10 mouse cellular contexts compared by ENCODE assay signal in the genomic region with DNA sequence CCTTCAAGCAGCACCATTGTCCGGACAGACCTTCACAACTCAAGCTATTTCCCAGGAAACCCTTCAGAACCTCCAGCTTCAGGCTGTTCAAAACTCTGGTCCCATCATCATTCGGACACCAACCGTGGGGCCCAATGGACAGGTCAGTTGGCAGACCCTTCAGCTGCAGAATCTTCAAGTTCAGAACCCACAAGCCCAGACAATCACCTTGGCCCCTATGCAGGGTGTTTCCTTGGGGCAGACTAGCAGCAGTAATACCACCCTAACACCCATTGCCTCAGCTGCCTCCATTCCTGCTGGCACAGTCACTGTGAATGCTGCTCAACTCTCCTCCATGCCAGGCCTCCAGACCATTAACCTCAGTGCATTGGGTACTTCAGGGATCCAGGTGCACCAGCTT. TPM values are rescaled to one million over a fixed set of nuclear protein-coding genes. Genes with fewer than 3 reads are reported as not detected.
DNase-seq lines count a peak whose midpoint lies in the region; ATAC-seq and TF ChIP-seq lines count a peak whose summit lies in the region.
"Had no signal": no experiment of that assay in that cellular context is flagged by ENCODE, and none has a peak within 500 bp of the region (broad histone marks: within the 10 kb centered on the region; RNA-seq: fewer than 3 reads in every experiment).

No protein-coding gene starts in this region.

- H3K27me3 ChIP-seq in megakaryocyte, embryonic 14.5 days (replicated peaks), result no peaks in the 10 kb centered on the region
- H3K27me3 ChIP-seq in intestine, postnatal 0 days (replicated peaks; ENCODE audit: control insufficient read depth, insufficient read depth, low read length), result no peaks in the 10 kb centered on the region
- no peaks in the 10 kb centered on the region for H3K27me3 ChIP-seq in neural tube, embryonic 13.5 days

- WGBS in intestine, postnatal 0 days, result 83% methylated on average over 3 of the region's 3 CpGs
- WGBS in neural tube, embryonic 13.5 days, result 94% methylated on average over 3 of the region's 3 CpGs

- intact Hi-C loops in gastrocnemius, adult 2 months (cut with DNase I), result no loop called here
- intact Hi-C loops in left cerebral cortex, adult 2 months (cut with DNase I), result loop anchor here (5.0 kb wide), 1 partner anchor 108 kb away; a partner anchor contains a TSS

- peaks cover 66% of the 10 kb centered on the region for H3K36me3 ChIP-seq in megakaryocyte, embryonic 14.5 days (replicated peaks; ENCODE audit: low read length)
- H3K36me3 ChIP-seq in intestine, postnatal 0 days (ENCODE audit: control insufficient read depth, insufficient read depth), result peaks cover 33% of the 10 kb centered on the region
- peaks cover 55% of the 10 kb centered on the region for H3K36me3 ChIP-seq in neural tube, embryonic 13.5 days

- no peak for ATAC-seq in megakaryocyte, adult 5-6 weeks (ENCODE audit: poor library complexity, severe bottlenecking)
- ATAC-seq in intestine, postnatal 0 days, result no peak
- ATAC-seq in neural tube, embryonic 13.5 days (ENCODE audit: low read depth), result no peak

- DNase-seq in gastrocnemius, adult 2 months, result no peak
- no peak for DNase-seq in gastrocnemius, postnatal 10 days
- no peak for DNase-seq in ovary, postnatal 10 days (ENCODE audit: low spot score)
- no peak for DNase-seq in left cerebral cortex, adult 2 months (ENCODE audit: extremely low spot score in 1 of 2, low spot score in 2 of 2)
- DNase-seq: kidney, adult 18-20 months had no signal

- peaks cover 66% of the 10 kb centered on the region for H3K4me1 ChIP-seq in megakaryocyte, embryonic 14.5 days
- H3K4me1 ChIP-seq in intestine, postnatal 0 days (replicated peaks; ENCODE audit: control insufficient read depth, insufficient read depth, low read length), result no peaks in the 10 kb centered on the region
- peaks cover 55% of the 10 kb centered on the region for H3K4me1 ChIP-seq in neural tube, embryonic 13.5 days (replicated peaks)

- peak overlapping the region; percentile 49 for H3K4me3 ChIP-seq in gastrocnemius, adult 2 months
- H3K4me3 ChIP-seq in megakaryocyte, embryonic 14.5 days (replicated peaks), result peak overlapping the region; percentile 81
- no peak overlapping the region for H3K4me3 ChIP-seq in intestine, postnatal 0 days (ENCODE audit: low read depth, low read length)
- no peak overlapping the region for H3K4me3 ChIP-seq in neural tube, embryonic 13.5 days
- H3K4me3 ChIP-seq in left cerebral cortex, adult 2 months, result no peak overlapping the region

- H3K4me2 ChIP-seq in intestine, postnatal 0 days (replicated peaks; ENCODE audit: low read depth), result 0 out of 2 replicates have a peak overlapping the region, but pooled peaks have one; percentile 9
- H3K4me2 ChIP-seq in neural tube, embryonic 13.5 days, result peak overlapping the region; percentile 33

- no peaks in the 10 kb centered on the region for H3K9me3 ChIP-seq in megakaryocyte, embryonic 14.5 days
- H3K9me3 ChIP-seq in intestine, postnatal 0 days (ENCODE audit: control insufficient read depth), result no peaks in the 10 kb centered on the region
- no peaks in the 10 kb centered on the region for H3K9me3 ChIP-seq in neural tube, embryonic 13.5 days

- TF ChIP-seq CTCF in gastrocnemius, adult 2 months (IDR thresholded peaks at IDR 0.05), result no peak
- TF ChIP-seq CTCF in intestine, postnatal 0 days (IDR thresholded peaks at IDR 0.05; ENCODE audit: low read depth), result no peak
- TF ChIP-seq CTCF in left cerebral cortex, adult 2 months (IDR thresholded peaks at IDR 0.05), result no peak

- H3K27ac ChIP-seq in gastrocnemius, adult 2 months, result peak overlapping the region; percentile 54
- H3K27ac ChIP-seq in intestine, postnatal 0 days (ENCODE audit: low read depth, low read length), result peak overlapping the region; percentile 11; the same call in 1 of the 2 replicates
- no peak overlapping the region for H3K27ac ChIP-seq in neural tube, embryonic 13.5 days (replicated peaks)
- no peak overlapping the region for H3K27ac ChIP-seq in left cerebral cortex, adult 2 months

- no peak overlapping the region for H3K9ac ChIP-seq in intestine, postnatal 0 days (ENCODE audit: low read depth, low read length)
- no peak overlapping the region for H3K9ac ChIP-seq in neural tube, embryonic 13.5 days

RNA-seq across cellular contexts. Expression of a gene that starts 3.3 kb away (rescaled TPM):
- 10 to 100 TPM; 23.0 to 25.1 TPM for total RNA-seq in gastrocnemius, adult 2 months (2021)
- total RNA-seq in gastrocnemius, postnatal 10 days (2021), result 10 to 100 TPM; 32.9 to 43.2 TPM
- 3.9 and 15.5 TPM in 2 replicates for polyA plus RNA-seq in megakaryocyte, embryonic 14.5 days (2012; ENCODE audit: insufficient read depth, low replicate concordance)
- total RNA-seq in megakaryocyte, adult 5-6 weeks (2015), result 68.3 and 71.8 TPM in 2 replicates
- 64.1 and 72.2 TPM in 2 replicates for total RNA-seq in megakaryocyte, adult 5-6 weeks (2017)
- polyA plus RNA-seq in intestine, postnatal 0 days (2015; fragmentation: Nextera tagmentation; extraction: Ambion mirVana), result 5.6 and 5.8 TPM in 2 replicates
- polyA plus RNA-seq in neural tube, embryonic 13.5 days (2015; fragmentation: Nextera tagmentation; extraction: Ambion mirVana), result 4.3 and 6.0 TPM in 2 replicates
- 10 to 100 TPM; 26.8 to 27.2 TPM for total RNA-seq in left cerebral cortex, adult 2 months (2021)

RNA-seq across cellular contexts. Expression of a gene that starts 35.9 kb away (rescaled TPM):
- 1 to 10 TPM; 7.2 to 9.5 TPM for total RNA-seq in gastrocnemius, adult 2 months (2021)
- 1 to 10 TPM; 4.1 to 5.8 TPM for total RNA-seq in gastrocnemius, postnatal 10 days (2021)
- polyA plus RNA-seq in megakaryocyte, embryonic 14.5 days (2012; ENCODE audit: insufficient read depth, low replicate concordance), result 0.37 TPM in 1 of 2 replicates, not detected in the other
- total RNA-seq in megakaryocyte, adult 5-6 weeks (2015), result not detected in 2 replicates
- total RNA-seq in megakaryocyte, adult 5-6 weeks (2017), result not detected in 2 replicates
- 0.35 and 0.50 TPM in 2 replicates for polyA plus RNA-seq in intestine, postnatal 0 days (2015; fragmentation: Nextera tagmentation; extraction: Ambion mirVana)
- polyA plus RNA-seq in neural tube, embryonic 13.5 days (2015; fragmentation: Nextera tagmentation; extraction: Ambion mirVana), result 0.13 and 0.76 TPM in 2 replicates
- 1 to 10 TPM in 1 of 2 experiments, under 1 TPM in 1; 0.98 to 3.2 TPM for total RNA-seq in left cerebral cortex, adult 2 months (2021)
- total RNA-seq: megakaryocyte progenitor cell, adult 5-6 weeks had no signal

RNA-seq across cellular contexts. Expression of a gene that starts 42.3 kb away (rescaled TPM):
- not detected for total RNA-seq in gastrocnemius, adult 2 months (2021)
- 1 to 10 TPM in 1 of 2 experiments, under 1 TPM in 1; 0.14 to 7.4 TPM for total RNA-seq in gastrocnemius, postnatal 10 days (2021)
- 0.10 TPM in 1 of 2 replicates, not detected in the other for polyA plus RNA-seq in megakaryocyte, embryonic 14.5 days (2012; ENCODE audit: insufficient read depth, low replicate concordance)
- total RNA-seq in megakaryocyte, adult 5-6 weeks (2015), result not detected in 2 replicates
- total RNA-seq in megakaryocyte, adult 5-6 weeks (2017), result not detected in 2 replicates
- polyA plus RNA-seq in intestine, postnatal 0 days (2015; fragmentation: Nextera tagmentation; extraction: Ambion mirVana), result 0.07 and 0.14 TPM in 2 replicates
- 0.47 and 0.69 TPM in 2 replicates for polyA plus RNA-seq in neural tube, embryonic 13.5 days (2015; fragmentation: Nextera tagmentation; extraction: Ambion mirVana)
- total RNA-seq in left cerebral cortex, adult 2 months (2021), result under 1 TPM; 0.27 to 0.61 TPM
- total RNA-seq: megakaryocyte progenitor cell, adult 5-6 weeks had no signal

RNA-seq across cellular contexts. Expression of a gene that starts 49.5 kb away (rescaled TPM):
- 10 to 100 TPM; 17.3 to 18.2 TPM for total RNA-seq in gastrocnemius, adult 2 months (2021)
- 10 to 100 TPM; 11.3 to 14.5 TPM for total RNA-seq in gastrocnemius, postnatal 10 days (2021)
- polyA plus RNA-seq in megakaryocyte, embryonic 14.5 days (2012; ENCODE audit: insufficient read depth, low replicate concordance), result 978 and 1,945 TPM in 2 replicates
- total RNA-seq in megakaryocyte, adult 5-6 weeks (2015), result 306 and 344 TPM in 2 replicates
- total RNA-seq in megakaryocyte, adult 5-6 weeks (2017), result 197 and 215 TPM in 2 replicates
- 394 and 398 TPM in 2 replicates for polyA plus RNA-seq in intestine, postnatal 0 days (2015; fragmentation: Nextera tagmentation; extraction: Ambion mirVana)
- 88.7 and 100.0 TPM in 2 replicates for polyA plus RNA-seq in neural tube, embryonic 13.5 days (2015; fragmentation: Nextera tagmentation; extraction: Ambion mirVana)
- 10 to 100 TPM; 46.1 to 47.6 TPM for total RNA-seq in left cerebral cortex, adult 2 months (2021)

RNA-seq across cellular contexts. Expression of a gene that starts 58.7 kb away (rescaled TPM):
- 1 to 10 TPM; 5.7 to 7.8 TPM for total RNA-seq in gastrocnemius, adult 2 months (2021)
- total RNA-seq in gastrocnemius, postnatal 10 days (2021), result 10 to 100 TPM in 1 of 2 experiments, 1 to 10 TPM in 1; 7.8 to 11.1 TPM
- 51.2 and 84.3 TPM in 2 replicates for polyA plus RNA-seq in megakaryocyte, embryonic 14.5 days (2012; ENCODE audit: insufficient read depth, low replicate concordance)
- 67.5 and 75.2 TPM in 2 replicates for total RNA-seq in megakaryocyte, adult 5-6 weeks (2015)
- total RNA-seq in megakaryocyte, adult 5-6 weeks (2017), result 64.3 and 100 TPM in 2 replicates
- 15.0 and 16.8 TPM in 2 replicates for polyA plus RNA-seq in intestine, postnatal 0 days (2015; fragmentation: Nextera tagmentation; extraction: Ambion mirVana)
- polyA plus RNA-seq in neural tube, embryonic 13.5 days (2015; fragmentation: Nextera tagmentation; extraction: Ambion mirVana), result 31.3 and 36.8 TPM in 2 replicates
- 10 to 100 TPM; 14.3 to 18.9 TPM for total RNA-seq in left cerebral cortex, adult 2 months (2021)

Comparison
In these comparisons a context has a peak if more than half of its experiments do, and no peak if none do; other contexts are left out.
1. H3K27ac ChIP-seq: peak in gastrocnemius, adult 2 months (single experiment) and intestine, postnatal 0 days (single experiment); none in neural tube, embryonic 13.5 days (single experiment) and left cerebral cortex, adult 2 months (single experiment).
2. H3K4me3 ChIP-seq: peak in gastrocnemius, adult 2 months (single experiment) and megakaryocyte, embryonic 14.5 days (single experiment); none in intestine, postnatal 0 days (single experiment), neural tube, embryonic 13.5 days (single experiment) and left cerebral cortex, adult 2 months (single experiment).